Mouse (Mus musculus) lung, postnatal 25 days (tissue): ENCODE results near the gene Tff1.

ENCODE experiments used
- DNase-seq: peaks from one replicate; pipeline ENCODE4 v3.0.0; 2022; ENCODE audit warnings: low spot score

Gene Tff1

GRCm38 (mm10) chr17:31152966-31153499 is 12.0 kb downstream of the Tff1 start:
- DNase-seq: no peak

GRCm38 (mm10) chr17:31152512-31152911 is 12.6 kb downstream of the Tff1 start:
- no peak for DNase-seq

DNA sequence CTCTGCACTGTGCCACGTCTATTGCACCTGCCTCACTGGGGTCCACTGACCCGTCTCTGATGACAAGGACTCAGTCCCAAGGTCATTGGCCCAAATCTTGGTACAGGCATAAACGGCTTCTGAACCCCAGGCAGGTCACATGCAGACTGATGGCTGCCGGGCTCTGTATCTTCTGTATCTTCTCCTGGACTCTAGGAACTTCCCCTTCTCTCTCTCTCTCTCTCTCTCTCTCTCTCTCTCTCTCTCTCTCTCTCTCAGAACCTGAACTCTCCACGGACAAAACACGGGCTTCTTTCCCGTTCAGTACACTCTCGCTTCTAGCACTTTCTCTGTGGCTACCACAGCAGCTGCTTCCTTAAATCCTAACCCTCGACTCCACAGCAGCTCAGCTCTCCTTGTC is 19.1 kb downstream of the Tff1 start:
- DNase-seq: no peak

GRCm38 (mm10) chr17:31144040-31145037 is 20.7 kb downstream of the Tff1 start, which contains the start of gene Tff2:
Gene Tff2, minus strand, starts transcription at chr17:31144282.
- DNase-seq: no peak

GRCm38 (mm10) chr17:31142116-31142515 is 23.0 kb downstream of the Tff1 start:
- no peak for DNase-seq

DNA sequence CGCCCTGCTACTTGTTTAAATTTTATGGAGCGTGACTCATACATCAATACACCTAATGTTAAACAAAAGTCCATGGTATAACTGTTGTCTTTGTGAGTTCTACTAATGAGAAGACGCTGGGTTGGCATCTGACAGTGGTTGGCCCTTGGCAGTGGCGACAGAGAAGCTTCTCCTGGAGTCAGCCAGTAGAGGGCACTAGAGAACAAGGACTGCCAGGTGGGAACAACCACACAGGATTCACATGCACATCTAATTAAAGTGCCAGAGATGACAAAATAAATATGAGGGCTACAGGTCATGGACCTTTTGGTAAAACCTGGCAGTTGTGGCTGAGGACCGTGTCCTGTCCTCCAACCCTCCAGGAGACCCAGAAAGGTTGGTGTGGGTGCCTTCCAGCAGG is 26.7 kb downstream of the Tff1 start:
- peak; percentile 73 for DNase-seq

DNA sequence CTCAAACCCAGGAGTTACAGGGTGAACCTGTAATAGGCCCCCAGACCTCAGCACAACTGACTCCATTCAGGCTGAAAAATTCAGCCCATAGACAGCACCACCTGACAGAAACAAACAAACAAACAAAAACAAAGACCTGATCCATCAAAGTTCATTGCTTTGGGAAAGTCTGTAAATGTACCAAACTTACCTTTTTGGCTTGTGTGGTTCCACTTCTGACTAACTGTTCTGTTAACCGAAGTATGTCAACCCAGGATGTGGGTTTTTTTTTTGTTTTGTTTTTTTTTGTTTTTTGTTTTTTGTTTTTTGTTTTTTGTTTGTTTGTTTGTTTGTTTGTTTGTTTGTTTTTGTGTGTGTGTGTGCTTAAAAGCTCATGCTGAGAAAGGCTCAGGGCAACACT is 28.3 kb downstream of the Tff1 start:
- DNase-seq: no peak

- DNase-seq: no peak
These were observed 28.8 kb downstream of the Tff1 start for GRCm38 (mm10) chr17:31136291-31136690.

- DNase-seq: no peak
These were observed 30.2 kb downstream of the Tff1 start for GRCm38 (mm10) chr17:31134913-31135312.

GRCm38 (mm10) chr17:31133776-31134175 is 31.3 kb downstream of the Tff1 start:
- no peak for DNase-seq

- DNase-seq: no peak
These were observed 33.7 kb downstream of the Tff1 start for GRCm38 (mm10) chr17:31131269-31131821.

DNA sequence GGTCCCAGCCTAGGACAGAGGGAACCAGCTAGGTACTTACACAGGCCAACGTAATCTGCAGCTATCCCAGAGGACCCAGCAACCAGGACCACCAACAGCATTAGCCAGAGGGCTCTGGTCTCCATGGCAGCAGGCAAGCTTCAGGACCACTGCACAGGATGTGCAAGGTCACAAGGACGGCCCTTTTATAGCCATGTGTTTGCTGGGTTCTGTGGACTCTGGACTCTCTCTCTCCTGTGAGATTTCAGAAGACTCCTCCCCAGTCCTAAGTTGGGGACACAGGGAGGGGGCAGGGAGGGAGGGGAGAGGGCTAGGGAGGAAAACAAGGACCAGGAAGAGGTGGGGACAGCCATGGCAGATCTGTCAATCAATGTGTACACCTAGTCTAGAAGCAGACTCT is 35.6 kb downstream of the Tff1 start, which contains the start of gene Tff3:
Gene Tff3, minus strand, starts transcription at position 195 of the 400 bp plus-strand sequence.
- no peak for DNase-seq

DNA sequence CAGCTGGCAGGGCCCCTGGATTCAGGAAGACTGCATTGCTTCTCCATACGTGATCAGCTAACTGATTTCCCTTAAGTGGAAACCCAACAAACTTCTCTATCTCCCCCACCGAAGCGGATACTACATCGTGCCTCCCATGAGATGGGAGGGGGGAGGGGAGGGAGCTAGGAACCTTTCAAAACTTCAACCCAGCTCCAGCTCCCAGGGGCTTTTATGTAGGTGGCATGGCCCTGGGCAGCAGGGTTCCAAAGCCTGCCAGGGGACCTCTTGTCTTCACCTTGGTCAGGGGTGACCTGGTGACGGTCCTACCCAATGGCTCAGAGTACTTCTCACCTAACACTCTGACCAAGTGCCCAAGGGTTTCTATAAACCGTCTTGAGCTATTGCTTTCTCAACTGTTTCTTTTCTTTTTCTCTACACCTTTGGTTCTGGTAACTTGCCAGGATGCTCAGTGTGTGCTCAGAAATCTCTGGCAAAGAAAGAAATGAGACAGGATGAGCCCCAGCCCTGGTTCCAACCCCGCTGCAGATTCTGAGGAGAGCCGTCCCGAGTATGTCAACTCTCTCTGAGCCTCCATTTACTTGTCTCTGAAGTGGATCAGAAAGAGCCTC is 36.3 kb downstream of the Tff1 start:
- no peak for DNase-seq

GRCm38 (mm10) chr17:31125548-31126266 is 39.4 kb downstream of the Tff1 start:
- no peak for DNase-seq

DNA sequence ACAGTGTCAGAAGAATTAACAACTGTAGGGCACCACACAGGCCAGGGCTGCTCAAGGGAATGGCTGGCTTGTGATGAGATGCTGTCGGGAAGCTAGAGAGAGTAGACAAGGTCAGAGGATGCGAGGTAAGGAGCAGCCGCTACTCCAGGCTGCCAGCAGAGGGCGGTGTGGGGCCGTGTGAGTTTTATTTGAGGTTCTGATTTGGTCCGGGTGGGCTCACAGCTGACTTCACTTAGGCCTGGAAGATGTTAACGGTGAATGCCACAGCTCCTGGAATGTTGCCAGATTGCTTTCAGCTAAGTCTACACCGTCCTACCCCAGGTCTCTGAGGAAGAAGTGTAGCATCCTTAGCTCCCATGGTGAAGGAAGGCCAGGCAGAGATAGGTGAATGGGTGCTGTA is 43.1 kb downstream of the Tff1 start:
- no peak for DNase-seq

- peak; percentile 69 for DNase-seq
These were observed 45.6 kb downstream of the Tff1 start for GRCm38 (mm10) chr17:31119429-31119828.

GRCm38 (mm10) chr17:31117946-31118345 is 47.1 kb downstream of the Tff1 start:
- DNase-seq: no peak

DNA sequence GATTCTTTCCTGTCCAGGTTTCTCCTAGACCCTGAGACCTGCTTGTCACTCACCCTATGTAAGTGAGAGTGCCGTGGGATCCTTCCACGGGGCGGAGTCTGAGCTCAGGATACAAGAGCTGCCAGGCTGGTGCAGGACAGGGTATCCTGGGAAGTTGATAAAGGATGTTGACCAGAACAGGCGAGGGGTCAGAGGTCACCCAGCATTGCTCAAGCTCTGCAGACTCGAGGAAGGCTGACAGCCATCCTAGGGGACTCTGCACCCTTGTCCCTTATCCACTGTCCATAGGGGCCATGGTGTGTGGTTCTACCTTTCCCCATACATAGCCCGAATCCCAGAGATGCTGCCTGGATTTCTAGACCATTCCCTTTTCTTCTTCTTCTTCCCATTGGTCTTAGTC is 49.0 kb downstream of the Tff1 start:
- no peak for DNase-seq

GRCm38 (mm10) chr17:31113191-31113856 is 51.8 kb downstream of the Tff1 start:
- DNase-seq: no peak
